Mouse (Mus musculus) CD8-positive naive resting alpha-beta T cell, adult 2 months (primary cell): ENCODE results near the gene Pidd1.

ENCODE experiments used
- DNase-seq, 2 experiments: peaks; one replicate each; pipeline ENCODE4 v3.0.0; 2022; ENCODE audit warnings: low read depth in 2 of 2, low spot score in 2 of 2

The Pidd1 gene

DNA sequence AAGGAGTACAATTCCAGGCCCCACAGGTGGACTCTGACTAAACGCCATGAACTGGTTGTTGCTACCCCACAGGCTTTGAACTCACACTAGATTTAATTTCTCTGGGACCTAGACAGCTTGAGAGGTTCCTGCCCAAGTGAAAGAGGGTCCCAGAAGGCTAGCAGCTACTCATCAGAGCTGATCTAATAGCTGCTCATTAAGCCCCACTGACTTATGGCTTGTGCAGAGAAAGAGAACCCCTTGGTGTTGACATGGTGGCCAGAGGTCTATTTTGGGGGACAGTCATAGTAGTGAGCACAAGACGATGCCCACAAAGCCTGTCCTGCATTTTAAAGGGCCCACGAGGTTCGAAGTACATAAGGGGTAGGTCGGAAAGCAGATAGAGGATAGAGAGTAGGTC is 30.3 kb upstream of the Pidd1 start:
- DNase-seq: no peak

DNA sequence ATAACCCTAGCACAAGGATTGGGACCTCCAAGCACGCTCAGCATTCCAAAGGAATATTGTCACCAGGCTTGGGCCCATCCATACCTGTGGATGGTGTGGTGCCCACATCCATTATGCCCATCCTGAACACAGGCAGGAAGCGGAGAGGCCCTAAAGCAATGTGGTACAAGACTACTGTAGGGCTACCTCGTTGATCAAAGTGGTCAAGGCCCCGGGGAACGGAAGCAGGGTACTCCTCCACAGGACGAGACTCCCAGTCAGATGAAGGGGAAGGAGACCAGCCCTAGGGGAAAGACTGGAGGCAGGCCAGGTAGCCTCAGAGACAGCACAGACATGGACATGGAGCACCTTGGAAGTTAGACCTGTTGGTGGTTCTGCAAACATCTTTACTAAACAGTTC is 28.9 kb upstream of the Pidd1 start:
- DNase-seq: no peak

DNA sequence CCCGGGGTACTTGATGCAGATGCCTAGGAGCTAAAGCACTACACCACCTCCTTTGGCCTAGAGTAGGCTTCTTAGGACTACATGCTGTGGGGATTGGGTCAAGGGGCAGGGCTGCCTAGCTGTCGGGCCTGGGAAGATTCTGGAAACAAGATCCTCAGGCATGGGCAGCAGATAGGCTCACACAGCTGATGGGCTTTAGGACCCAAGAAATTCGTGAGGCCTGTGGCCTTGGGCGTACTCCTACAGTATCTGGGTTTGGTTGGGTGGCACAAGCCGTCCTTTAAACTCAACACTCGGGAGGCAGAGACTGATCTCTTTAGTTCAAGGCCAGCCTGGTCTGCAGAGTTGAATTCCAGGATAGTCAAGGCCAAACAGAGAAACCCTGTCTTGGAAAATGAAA is 28.4 kb upstream of the Pidd1 start:
- no peak for DNase-seq

DNA sequence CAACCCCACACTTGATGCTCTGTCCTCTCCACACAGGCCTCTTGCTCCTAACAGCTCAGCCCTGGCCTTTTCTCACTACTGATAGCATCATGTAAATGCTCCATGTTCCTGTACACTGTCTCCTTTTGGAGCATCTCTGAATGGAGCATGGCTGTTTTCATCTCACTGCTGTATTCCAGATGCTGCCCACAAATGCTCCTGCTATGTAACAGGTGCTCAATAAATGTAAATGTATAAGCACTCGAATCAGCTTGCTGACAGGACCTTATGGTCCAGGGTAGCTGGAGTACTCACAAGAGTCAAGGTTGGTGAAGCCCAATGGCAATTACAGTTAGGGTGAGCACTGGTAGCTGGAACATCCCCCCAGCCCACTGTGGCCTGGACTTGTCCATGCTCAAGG is 27.4 kb upstream of the Pidd1 start:
- DNase-seq: no peak

DNA sequence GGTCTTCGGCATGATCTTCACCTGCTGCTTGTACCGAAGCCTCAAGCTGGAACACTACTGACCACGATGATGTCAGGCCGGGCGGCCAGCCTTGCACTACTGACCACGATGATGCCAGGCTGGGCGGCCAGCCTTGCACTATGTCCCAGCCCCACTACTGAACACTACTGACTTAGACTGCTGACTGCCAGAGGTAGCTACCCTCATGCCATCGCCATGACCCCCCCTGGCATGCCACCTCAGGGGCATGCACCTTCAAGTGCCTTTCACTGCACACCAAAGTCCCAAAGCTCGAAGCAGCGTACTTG is 26.8 kb upstream of the Pidd1 start:
- DNase-seq: no peak

DNA sequence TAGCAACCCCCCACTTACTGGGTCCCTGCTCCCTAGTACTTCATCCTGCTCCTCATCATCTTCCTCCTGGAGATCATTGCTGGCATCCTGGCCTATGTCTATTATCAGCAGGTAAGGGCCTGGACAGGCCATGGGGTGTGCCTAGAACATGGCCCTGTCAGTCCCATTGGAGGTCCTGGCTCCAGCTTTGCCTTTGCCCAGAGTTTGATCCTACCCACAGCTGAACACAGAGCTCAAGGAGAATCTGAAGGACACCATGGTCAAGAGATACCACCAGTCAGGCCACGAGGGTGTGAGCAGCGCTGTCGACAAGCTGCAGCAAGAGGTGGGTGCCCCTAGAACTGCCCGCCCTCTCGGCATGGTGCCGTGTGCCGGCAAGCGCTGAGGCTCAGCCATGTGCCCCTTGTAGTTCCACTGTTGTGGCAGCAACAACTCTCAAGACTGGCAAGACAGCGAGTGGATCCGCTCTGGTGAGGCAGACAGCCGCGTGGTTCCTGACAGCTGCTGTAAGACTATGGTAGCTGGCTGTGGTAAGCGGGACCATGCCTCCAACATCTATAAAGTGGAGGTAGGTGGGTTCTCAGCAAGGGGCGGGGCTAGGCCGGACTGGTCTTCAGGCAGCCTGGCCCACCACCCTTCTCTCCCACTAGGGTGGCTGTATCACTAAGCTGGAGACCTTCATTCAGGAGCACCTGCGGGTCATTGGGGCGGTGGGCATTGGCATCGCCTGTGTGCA is 26.2 kb upstream of the Pidd1 start:
- DNase-seq: no peak

DNA sequence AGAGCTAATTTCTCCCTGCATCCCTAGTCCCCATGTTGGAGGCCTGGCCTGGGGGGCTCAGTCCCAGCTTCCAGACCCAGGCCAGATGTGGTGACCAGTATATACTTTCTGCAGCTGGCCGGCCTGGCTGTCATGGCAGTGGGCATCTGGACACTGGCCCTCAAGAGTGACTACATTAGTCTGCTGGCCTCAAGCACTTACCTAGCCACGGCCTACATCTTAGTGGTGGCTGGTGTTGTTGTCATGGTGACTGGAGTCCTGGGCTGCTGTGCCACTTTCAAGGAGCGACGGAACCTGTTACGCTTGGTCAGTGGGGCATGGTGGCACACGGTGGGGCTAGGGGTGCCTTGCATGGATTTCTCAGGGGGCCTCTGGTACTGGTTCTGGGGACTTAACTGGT is 25.5 kb upstream of the Pidd1 start:
- DNase-seq: no peak

DNA sequence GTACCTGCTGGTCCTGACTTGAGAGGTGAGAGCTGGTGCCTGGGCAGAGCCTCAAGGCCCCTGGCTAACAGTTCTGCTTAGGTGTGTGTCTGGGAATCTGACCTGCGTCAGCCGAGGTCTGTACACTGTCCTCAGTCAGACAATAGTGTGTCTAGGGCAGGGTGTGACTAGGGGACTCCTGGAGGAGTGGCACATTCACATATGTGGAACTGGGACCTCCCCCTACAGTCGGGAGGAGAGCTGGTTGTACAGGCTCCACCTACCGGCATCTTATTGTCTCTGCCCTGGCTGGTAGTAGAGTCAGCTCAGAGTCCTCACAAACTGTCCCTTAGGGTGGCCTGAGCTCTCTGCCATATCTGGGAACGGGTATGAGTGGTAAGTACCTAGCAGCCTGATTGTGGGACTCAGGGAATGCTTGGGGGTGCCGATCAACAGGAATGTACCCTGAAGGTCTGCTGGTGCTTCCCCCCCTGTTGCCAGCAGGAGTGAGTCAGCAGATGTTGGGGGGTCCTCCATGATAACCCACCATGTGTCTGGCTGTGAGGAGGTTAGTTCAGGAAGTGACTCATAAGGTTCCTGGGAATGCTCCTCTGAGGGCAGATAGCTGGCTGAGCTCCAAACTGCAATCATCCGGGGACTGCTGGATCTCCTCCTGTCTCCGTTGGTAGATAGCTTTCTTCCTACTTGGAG is 24.8 kb upstream of the Pidd1 start:
- DNase-seq: no peak

DNA sequence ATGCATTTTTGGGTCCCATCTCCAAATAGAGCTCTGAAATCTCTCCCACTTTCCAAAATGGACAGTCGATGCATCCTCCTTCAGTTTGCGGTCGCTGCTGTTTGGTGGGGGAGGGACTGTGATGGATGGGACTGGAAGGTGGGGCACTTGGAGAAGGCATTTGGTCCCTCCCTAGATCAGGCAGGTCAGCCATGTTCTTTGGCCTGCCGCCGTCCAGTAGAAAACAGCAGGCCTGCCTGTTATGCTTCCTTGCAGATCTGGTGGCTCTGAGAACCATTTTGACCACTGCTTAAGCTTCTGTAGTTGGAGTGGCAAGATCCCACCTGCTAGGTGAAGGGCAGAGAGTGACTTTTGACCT is 24.3 kb upstream of the Pidd1 start:
- no peak for DNase-seq

DNA sequence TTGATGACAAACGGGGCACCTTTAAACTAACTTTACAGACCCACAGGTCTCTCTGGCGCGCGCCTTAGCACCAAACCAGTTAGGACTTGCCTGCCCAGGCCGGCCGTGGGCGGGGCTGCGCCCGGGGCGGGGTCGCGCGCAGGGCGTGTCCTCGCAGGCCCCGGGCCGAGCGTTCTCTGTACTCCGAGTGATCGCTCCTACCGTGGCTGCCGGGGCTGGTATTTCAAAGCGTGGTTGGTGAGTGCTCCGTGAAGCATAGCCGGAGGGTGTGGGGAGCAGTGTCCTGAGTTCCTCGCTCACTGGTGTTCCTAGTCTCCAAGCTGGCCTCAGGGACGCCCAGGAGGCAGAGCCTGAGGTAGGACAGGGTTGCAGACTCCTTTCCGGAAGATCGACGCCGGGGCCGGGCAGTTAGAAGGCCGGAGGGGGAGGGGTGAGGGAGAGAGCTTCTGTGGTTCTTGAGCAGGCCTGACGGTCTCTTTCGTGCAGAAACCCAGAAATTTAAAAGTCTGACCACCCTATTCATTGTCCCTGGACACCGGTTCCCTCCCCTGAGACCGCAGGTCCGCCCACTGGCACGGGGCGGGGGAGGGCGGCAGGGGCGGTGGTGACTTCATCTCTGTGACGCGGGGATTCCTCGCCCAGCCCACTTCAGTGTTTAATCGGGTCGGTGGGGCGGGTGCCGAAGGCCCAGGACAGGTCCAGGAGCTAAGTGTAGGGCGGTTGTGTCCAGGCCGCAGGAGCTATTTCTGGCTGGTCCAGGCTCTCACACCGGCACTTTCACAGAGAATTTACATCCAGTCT is 23.6 kb upstream of the Pidd1 start, which contains the start of gene Cd151:
Gene Cd151 (plus strand): TSS at position 163 of the 801 bp plus-strand sequence.
- no peak for DNase-seq

DNA sequence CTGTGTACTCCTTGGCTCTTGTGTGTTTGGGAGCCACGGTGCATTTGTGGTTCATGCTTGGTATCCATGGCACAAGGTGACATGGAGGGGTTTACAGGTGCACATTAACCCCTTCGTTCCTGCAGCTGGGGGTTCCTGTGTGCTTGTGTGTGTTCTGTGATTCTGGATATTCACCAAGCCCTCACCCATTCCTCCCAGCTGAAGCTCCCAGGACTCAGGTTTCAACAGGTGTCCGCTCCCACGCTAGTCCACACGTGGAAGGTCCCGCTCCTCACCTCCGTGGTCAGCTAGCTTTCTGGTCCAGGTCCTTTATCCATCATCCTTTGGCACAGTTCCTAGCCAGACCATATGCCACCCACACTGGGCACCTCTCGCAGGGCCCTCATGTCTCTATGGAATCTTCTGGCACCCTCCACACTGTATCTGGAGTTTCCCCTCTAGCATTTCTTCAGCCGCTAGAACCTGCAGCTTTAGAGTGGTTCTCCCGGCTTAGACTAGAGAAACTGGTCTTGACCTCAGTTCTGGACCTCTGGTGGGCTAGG is 22.9 kb upstream of the Pidd1 start:
- no peak for DNase-seq

DNA sequence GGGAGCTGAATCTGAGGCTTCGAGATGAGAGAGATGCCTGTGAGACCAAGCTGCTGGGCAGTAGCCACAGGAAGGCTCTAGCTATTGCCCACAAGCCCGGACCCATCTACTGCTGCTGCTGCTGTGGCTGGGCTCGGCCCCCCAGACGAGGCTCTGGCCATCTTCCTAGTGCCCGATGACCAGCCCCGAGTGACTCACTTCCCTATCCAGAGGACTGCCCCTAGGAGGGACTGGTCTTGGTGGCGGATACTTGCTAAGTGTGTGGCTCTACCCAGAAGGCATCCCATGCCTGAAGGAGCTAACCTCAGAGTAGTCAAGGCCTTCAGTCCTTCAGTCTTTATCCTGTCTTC is 22.2 kb upstream of the Pidd1 start:
- no peak for DNase-seq

DNA sequence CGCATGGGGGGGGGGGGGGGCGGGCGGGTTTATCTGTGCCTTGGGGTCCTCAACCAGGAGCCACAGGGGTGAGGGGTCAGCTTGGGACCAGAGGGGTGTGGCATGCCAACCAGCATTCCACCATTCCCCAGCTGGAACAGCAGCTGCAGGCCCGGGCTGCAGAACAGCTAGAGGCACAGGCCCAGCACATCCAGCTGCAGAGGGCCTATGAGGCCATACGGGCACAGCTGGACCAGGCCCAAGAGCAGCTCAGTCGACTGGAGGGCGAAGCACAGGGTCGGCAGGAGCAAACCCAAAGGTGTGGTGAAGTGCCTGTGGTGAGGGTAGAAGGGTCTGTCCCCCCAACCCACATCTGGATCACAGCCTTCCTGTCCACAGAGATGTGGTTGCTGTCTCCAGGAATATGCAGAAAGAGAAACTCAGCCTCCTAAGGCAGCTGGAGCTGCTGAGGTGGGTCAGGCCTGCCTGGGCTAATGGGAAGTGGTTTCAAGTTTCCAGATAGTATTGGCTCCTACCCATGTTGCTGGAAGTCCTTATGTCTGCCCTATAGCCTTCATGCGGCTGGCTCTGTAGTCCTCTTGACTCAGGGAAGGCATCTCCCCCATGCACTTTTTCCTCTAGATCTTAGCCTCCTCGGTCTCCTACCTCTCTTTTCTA is 21.7 kb upstream of the Pidd1 start:
- no peak for DNase-seq

DNA sequence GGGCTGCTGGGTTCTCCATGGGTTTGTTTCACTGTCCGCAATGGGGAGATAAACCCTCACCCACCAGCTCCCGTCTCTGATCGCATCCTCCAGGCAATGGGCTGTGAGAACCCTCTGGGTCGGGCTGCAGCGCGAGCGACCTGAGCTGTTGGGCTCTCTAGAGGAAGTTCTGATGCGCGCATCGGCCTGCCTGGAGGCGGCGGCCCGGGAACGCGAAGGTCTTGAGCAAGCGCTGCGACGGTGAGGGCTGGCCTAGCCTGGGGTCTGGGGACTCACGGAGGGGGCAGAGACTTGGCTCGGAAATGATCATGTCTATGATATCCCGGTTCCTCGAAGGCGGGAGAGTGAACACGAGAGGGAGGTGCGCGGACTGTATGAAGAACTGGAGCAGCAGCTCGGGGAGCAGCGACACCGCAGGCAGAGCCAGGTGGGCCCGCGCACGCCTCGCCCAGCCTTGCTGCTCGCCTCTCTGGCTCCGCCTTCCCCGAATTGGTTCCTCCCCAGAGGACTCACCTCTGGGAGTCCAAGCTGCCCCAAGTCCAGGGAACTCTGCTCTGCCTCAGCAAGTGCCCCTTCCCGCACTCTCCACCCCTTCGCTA is 20.9 kb upstream of the Pidd1 start:
- DNase-seq: no peak

DNA sequence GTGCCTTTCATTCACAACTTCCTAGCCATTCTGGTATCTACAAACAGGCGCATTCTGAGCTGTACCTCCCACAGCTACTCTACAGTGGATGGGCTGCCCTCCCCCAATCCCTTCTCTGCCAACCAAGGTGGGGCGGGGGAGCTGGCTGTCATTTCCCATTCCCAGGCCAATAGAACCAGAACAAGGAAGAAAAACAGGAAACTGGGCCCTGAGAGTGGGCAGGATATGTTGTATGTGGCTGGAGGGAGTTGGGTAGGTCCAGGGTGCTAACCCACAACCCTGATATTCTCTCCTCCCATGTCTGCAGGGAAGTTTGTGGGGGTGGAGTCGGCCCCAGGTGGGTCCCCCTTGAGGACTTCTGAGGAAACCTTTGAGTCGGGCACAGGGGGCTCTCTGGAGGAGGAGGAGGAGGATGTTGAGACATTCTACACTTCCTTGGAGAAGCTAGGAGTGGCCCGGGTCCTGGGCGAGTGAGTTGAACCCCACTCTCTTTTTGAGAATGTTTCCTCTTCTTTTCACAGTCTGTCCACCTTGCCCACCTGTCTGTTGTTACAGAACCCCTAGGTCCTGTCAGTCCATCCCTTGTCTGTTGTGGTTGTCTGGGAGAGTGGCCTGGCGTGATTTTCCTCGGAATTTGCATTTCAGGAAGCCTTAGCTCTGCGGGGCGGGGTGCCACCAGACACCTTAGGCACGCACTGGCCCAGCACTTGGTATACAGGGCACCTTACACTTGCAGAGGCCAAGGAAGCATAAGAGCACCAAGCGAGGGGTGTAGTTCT is 20.2 kb upstream of the Pidd1 start:
- DNase-seq: no peak

DNA sequence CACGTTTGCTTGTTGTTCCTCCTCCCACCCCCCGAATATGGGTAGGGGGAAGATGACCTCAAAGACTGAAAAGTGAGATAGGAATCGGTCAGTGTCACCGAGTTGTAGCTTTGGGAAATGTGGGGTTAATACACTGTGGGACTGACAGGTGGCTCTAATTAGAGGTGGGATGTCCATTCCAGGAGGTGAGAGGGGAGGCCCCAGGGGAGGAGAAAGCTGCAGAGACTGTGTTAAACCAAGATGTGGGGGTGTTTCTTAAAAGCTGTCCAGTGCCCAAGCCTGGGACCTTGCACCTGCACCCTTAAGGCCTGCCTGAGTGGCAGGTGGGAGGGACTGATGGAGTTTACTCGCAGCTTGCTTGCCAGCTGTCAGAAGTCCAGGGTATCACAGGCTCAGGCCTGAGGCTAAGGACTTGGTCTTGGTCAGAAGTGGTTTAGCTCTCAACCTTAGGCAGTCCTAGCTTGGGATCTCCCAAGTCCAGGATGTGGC is 18.6 kb upstream of the Pidd1 start:
- no peak for DNase-seq

DNA sequence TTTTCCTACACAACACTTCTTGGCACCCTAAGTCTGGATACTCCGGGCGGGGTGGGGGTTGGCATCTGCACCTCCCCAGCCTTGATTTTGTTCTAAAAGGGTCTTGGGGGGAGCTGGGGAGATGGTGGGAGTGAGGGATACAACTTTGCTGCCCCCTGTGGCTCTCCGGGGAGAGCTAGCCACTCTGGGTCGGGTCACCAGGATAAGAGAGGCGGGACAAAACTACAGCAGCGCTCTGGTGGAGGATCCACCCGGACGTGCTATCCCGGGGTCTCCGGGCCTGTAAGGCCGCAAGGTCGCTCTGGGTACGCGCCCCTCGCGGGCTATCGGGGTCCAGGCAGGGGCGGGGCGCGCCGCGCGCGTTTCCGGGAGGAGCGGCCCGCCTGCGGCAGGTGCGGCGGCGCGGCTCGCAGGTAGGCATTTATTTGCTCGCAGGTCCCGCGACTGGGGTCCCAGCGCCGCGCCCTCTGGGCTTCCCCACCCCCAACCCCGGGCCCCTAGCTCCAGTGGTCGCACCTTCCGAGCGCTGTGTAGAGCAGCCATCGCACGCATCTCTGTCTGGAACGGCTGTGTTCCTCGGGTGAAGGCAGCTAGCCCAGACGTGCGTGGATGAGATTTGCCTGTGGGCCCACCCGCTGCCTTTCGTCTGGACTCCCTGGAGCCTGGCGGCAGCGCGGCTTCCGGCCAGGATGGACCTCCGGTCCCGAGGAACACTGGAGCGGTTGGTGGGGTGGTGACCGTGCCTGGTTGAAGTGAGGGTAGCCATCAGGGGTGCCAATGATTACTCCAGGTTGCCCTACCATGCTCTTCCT is 17.9 kb upstream of the Pidd1 start:
- no peak for DNase-seq

DNA sequence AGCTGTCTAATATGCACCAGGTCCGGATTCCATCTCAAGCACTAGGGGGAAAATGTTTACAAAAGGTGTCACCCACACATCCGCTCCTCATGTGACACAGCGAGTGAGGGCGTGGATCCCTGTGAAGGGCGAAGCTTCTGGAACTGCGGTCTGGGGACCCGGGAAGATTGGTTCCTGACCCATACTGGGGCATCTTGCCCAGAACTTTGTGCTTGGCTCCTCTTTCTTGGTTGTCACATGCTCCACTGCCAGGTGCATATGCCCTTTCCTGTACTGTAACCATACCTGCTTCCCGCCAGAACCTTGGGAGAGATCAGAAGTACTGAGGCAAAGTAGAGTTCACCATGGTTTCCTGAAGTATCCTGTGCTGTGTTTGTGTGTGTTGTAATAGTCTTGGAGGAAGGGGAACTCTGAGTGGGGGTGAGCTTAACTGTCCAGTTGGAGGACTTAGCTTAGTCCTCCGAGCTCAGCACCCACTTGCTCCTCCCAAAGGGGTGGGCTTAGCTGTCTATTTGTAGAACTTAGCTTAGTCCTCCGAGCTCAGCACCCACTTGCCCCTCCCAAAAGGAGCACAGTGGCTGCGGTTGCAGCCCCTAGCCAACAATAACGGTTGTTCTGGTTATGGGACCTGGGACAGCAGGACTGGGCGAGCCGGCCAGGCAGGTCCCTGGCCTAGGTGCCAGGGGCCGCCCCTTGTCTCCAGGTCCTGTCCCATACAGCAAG is 16.7 kb upstream of the Pidd1 start, which contains the start of gene Cracr2b:
Gene Cracr2b (plus strand): TSS at position 704 of the 723 bp plus-strand sequence.
- no peak for DNase-seq

DNA sequence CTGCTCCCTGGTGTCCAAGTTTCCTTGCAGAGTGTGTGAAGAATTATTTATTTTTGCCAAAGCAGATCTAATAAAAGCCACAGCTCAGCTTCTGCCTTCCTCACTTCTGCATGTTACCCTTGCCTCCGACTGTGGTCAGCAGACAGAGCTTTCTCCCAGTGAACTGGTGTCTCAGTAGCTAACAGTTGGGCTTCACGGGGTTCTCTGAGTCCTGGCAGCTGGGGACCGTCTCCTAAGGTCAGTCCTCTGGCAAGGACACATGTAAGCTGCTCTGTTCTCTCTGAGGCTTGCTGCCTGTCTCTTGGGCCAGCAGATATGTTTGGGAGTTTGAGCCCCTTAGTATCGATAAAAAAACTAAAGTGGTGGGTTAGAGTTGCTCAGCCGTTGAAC is 16.2 kb upstream of the Pidd1 start:
- no peak for DNase-seq
